Mouse (Mus musculus) brain, adult 2 months (tissue): ENCODE data around the gene Tbx1.

Source experiments
- DNase-seq: peaks from one replicate; pipeline ENCODE4 v3.0.0; 2011; ENCODE audit warnings: low read depth, low spot score

The Tbx1 gene

DNA sequence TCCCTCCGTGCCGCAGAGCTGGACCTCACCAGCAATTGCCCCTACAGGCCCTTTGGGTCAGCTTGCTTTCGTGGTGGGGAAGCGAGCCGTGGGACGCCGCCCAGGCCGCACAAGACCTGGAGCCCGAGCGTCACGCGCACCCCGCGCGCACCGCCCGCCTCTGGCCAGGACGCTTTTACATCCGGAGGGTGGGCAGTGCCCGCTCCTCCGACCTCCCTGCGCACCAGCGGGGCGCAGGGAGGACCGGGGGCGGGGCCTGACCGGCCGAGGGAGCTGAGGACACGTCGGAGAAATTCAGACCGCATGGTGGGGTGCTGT lies 1.8 kb downstream of the Tbx1 start:
- DNase-seq: no peak

DNA sequence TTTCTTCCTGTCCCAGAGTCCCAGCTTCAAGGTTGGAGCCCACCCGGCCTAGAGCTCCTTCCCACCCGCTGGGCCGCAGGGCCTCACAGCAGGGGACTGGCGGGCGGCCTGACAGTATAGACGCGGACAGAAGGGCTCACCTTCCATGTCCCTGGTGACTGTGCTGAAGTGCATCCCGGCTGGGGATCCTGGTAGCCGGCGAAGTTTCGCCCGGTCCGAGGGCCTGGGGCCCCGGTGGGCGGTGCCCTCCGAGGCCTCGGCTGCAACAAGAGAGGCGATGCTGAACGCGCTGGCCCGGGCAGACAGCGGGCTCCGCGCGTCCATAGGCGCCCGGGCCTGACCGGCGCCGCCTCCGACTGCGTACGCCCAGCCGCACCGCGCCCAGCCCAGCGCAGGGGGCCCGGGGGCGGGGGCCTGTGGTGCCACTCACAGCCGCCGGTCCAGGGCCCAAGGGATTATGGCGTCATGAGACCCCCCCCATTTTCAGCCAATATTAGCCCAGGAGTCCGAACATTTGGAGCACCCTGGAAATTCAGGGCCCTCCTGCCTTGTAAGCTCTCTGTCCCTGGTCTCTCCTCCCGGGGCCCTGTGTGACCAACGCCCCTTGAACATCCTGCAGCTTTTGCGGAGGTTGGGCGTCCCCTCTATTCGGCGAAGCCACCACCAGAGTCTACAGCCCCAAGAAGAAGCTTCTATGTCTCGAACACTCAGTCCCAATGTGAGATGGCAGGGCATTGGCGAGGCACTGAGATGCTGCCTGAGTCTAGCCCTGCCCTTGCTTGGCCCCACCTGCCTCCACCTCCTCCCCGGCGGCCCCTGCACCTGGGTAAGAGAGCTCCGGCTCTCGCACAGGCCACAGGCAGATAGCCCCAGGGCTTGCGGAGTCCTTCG lies 2.4 kb downstream of the Tbx1 start:
- no peak for DNase-seq

DNA sequence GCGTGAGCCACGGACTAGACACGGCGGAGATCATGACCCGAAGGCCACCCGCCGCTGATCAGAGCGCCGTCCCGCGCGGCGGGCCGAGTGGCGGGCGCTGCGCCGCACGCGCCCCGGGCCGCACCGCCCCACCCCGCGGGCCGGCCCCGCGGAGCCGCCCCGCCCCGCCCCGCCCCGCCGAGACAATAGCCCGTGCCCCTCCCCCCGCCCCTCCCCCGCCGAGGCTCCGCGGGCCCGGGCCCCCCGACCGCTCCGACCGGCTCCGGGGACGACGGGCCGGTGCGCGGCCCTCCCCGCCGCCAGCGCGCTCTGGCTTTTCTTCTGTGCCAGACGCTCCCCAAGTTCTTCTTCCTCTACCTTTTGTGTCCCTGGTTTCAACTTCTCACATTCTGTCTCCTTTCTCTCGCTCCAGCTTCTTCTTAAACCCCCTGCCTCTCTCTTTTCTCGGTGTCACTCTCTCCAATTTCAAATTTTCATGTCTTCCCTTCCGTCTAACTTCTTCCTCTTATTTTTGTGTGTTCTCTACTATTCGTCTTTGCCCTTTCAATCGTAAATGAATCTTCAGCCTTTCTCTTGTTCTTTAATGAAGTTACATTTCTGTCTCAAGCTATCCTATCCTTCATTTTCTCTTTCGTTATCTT lies 3.4 kb downstream of the Tbx1 start:
- no peak for DNase-seq

DNA sequence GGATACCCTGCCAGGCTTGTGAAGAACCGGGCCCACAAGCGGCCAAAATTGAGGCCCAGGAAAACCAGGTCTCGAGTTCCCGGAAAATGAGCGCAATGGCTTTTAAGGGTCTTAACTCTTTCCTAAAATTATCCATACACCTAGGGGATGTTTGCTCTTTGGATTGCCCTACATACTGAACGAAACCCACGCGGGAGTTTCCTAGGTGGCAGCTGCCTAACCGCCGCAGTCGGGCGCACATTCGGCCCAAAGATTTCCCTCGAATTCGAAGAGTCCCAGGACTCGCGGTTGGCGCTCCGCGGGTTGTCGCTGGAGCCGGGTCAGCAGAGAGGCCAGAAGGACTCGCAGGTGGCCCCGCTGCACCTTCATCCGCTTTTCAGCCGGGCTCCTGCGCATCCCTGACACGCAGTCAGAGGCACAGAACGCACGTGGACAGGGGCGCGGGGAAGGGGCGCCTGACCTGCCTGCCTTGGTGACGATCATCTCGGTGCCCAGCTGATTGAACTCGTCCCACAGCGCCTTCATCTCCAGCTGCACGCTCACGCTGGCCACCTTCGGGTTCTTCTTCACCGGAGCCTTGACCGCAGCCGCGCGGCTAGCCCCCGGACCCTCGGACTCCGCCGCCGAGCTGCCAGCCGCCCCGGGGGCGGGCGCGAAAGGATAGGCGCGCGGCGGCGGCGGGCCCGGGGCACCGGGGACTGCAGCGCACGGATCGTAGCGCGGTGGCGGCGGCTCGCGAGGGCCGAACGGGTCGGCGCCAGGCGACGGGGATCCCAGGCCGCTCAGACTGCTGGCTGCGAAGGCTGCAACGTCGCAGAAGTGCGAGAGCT lies 4.2 kb downstream of the Tbx1 start:
- no peak for DNase-seq

DNA sequence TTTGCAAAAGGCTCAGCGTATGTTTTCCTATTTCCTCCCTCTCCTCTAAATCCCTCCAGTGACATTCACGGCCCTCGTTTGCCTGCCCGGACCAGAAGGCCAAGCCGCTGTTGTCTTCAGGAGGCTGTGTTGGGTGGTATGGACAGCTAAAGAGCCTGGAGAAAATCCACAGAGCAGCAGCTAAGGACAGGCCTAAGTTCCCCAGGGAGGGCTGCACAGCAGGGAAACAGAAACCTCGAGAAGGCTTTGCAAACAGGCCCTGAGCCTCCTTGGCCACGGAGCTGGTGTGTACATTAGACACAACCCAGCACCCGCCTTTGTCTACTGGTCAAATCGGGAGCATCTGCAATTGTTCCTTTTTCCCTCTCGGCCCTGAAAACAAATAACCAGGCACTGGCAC lies 4.8 kb downstream of the Tbx1 start:
- DNase-seq: no peak

DNA sequence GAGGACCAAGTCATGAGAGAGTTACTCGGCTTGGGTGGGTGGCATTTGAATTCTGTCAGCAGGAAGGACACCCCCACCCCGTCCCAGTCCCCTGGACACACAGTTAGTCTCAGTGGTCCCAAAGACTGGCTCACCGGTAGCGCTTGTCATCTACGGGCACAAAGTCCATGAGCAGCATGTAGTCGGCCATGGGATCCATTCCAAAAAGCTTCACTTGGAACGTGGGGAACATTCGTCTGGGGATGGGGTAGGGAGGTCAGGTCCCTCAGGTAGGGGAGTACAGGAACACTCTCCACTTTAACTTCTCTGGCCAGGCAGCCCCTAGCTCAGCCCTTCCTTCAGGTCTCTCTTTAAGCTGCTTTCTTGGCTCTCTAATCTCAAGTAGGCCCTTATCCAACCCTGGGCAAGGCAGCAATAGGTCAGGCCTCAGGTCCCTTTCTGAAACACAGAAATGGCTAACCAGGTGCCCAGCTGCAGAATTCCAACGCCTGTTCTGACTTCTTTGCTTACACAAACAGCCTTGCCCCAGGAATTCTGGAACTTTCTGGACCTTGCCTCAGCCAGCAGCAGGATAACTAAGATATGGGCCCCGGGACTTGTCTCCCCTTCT lies 5.5 kb downstream of the Tbx1 start:
- no peak for DNase-seq

DNA sequence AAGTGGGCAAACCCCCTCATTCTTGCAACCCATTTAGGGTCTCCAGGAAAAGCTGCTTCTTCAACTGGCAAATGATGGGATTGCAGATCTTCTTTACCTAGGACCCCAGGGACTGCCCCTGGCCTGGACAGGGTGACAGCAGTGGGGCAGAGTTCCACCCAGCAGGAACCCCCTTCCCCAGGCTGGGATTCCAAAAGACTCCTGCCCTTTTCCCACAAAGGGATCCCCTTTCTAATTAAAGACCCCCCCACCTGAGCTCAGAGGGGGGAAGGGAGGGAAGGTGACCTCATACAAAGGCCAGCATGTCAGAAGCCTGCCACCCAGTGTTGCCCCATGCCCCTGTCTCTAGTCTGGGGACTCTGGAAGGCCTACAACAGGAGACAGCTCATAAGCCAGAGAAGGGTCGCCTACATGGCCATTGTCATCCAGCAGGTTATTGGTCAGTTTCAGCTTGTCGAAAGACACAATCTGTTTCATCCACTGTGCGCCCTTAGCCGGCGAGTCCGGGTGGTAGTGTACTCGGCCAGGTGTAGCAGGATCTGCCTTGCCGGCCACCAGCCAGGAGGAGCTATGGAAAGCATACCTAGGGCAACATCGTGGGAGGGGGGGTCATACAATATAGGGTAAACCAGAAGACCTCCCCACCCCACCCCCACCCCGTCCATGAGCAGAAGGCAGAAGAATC lies 6.7 kb downstream of the Tbx1 start:
- DNase-seq: no peak

DNA sequence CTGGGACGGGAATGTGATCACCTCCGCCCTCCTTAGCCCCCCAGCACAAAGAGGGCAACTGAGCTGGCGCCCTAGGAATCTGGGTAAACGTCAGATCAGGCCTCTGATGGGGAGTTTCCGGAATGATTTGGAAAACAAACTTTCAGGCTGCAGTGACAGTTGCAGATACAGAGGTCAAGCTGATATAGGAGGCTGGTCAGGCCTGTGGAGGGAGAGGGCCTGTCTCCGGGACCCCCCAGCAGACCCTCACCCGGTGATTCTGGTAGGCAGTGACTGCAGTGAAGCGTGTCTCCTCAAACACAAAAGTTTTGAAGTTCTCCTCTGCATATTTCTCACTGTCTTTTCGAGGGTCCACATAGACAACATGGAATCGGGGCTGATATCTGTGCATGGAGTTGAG lies 7.3 kb downstream of the Tbx1 start:
- no peak for DNase-seq

DNA sequence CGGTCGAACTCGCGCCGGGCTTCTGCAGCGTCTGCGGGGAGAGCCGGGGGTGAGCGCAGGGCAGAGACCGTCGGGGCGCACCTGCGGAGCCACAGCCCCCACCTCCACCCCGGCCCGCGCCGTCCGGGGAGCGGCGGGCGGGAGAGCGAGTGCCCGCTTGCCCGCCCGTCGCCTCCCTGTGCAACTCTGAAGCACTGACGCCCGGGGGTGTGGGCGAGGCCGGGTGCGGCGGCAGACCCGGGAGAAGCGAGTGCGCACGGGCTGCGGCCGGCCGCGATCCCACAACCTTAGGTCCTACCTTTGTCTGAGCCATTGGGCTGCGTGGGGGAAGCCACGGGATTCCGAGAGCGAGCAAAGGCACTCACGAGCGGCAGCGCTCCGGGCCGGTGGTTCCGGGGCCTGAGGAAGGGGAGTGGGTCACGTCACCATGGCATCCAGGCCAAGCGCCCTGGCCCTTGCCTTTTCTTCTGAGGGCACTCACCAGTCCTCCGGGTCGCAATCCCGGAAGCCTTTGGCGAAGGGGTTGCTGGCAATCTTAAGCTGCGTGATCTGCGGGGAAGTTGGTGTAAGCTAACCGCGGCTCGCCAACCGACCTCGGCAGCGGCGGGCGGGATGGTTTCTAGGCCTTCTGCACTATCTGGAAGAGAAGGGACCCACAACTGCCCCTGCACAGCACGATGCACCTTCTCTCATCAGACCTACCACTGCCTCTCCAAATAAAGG lies 7.9 kb downstream of the Tbx1 start:
- no peak for DNase-seq

DNA sequence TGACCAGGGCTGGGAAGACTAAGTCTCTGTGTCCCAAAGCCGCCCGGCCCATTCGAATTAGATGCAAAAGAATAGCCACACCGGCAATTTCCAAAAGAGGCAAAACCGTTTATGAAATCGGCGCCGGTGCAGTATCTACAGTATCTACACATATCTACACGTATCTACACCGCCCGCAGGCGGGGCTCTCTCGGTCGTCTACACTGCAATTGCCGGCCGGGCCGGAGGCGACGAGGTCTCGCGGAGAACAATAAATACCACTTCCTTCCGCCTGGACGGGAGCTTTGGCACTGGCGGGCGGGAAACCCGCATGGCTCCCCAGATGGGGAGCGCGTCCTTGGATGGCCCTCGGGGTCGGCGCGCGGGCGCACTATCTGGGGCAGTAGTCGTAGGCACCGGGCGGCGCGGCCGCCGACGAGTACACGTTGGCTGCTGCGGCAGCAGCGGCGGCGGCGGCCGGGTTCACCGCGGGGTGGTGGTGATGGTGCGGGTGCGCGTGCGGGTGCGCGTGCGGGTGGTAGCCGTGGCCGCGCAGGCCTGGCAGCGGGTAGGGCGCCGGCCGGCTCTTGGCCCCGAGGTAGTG lies 8.8 kb downstream of the Tbx1 start:
- DNase-seq: no peak

DNA sequence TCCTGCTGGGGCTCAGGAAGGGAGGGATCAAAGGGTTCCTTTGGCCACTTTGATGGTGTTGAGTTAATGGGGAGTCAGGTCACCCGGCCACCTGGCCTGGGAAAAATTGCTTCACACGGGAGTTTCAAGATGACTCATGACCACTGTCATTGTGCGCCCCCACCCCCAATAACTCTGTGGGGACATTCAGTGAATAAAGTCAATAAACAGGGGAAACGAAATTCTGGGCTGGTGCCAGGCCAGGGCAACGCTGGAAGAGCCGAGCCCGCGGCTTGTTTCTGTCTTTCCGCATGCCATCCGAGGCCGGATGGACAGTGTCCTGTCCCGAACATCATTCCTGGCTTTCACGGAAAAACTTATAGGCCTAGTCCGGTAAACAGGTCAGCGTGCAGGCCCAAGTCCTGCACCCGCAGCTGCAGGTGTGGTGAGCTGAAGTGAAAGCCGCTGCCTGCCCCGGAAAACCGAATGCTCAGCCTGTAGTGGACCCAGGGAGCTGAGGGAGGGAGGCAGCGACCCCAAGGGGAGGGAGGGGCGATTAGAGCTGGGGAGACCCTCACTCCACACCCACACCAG lies 9.3 kb downstream of the Tbx1 start:
- DNase-seq: no peak

DNA sequence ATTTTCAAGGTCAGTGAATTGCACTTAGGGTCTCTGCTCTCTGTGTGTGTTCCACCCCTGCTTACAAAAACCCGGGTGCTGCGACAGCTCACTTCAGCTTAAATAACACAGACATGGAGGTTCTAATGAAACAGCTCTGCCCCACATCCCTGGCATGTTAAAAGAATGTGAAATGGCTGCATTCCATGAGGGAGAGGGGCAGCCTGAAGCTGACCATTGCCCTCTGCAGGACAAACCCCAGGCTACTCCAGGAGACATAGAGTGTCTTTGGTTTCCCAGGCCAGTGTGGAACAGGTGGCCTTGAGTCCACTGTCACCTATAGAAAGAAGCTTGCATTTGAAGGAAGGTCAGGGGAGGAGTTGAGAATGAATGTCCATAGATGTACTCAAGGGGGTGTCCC lies 10.1 kb downstream of the Tbx1 start:
- DNase-seq: no peak

DNA sequence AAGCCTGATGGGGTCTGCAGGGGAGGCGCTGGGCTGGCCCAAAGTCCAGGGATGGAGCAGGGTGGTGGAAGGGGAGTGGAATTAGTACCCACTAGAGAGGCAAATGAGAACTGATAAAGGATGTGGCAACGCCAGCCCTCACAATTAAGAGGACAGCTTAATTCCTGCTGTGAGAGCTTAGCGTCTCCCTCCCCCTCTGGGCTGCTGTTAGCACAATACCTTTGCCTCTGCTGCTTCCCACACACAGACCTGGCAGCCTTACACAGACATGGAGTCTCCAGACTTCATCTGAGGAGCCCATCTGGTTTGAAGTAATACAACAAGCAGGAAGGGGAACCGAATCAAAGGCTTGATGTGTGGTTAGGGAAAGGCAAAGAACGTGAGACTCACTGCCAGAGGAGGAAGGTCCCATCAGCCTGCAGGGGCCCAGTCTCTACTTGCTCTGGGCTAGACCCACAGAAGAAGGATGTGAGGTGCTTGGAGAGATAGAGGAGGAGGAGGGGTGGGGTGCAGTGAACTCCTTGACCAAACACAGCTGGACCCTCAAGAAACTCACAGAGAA lies 12.8 kb downstream of the Tbx1 start:
- peak; percentile 27 for DNase-seq

DNA sequence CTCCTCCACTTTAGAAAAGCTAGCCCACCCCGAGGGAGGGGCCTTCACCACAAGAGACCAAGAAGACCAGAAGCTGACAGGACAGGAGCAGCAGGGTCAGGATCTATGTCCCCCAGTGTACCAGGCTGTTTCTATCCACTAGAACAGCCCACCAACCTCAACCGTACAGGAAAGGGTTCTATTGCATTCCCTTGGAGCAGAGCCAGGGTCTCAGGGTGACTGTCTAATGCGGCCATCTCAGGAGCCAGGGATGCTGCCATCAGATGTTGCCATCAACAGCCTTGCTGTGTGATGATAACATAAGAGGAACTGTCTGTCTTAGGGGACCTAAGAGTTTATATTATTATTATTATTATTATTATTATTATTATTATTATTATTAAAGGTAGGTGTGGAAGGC lies 13.4 kb downstream of the Tbx1 start:
- no peak for DNase-seq

DNA sequence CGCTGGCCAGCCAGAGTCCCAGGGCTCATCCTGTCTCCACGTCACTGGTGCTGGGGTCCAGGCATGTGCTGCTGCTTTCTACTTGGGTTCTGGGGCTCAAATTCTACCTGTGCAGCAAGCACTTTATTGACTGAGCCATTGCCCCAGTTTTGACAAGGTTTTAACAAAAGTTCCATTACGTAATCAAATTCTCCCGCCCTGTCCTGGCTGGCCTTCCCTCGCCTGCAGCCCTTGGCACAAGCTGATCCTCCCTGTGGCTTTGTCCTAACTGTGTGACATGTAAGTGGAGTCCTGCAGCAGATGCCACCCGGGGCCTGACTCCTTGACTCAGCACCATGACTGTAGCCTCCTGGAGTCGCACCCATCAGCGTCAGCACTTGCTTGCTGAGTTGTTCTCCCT lies 16.3 kb downstream of the Tbx1 start:
- no peak for DNase-seq

DNA sequence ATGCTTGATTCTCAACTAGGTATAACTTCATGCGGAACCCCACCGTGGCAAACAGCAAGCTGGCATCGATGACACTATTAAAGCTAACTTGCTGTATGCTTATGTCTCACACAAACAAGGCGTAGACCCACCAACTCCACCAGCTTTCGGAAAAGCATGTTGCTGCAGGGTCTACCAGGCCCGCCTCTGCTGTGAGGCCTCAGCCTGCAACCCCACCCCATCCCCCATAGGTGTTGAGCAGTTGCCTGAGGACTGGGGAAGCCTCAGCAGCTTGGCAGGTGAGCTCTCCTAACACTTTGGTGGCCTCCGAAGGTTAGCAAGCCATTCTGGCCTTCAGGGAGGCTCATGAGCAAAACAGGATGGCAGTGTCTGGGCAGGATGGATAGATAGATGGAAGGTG lies 21.9 kb downstream of the Tbx1 start:
- DNase-seq: no peak

DNA sequence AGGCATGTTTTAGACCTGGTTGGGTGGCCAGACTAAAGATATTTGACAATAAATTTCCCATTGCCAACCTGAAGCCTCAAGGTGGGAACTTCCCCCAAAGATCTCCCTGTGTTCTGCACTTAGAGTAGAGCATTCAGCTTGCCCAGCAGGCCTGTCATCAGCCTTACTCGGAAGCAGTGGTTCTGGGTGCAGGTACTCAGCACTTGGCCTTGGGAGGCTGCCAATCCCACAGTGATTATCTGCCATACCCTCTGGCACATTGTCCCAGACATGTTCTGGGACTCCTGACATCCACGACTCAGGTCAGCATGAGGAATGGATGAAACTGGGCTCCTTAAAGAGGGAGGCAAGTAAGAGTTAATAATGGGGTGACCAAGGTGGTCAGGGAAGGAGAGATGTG lies 26.0 kb downstream of the Tbx1 start:
- no peak for DNase-seq

DNA sequence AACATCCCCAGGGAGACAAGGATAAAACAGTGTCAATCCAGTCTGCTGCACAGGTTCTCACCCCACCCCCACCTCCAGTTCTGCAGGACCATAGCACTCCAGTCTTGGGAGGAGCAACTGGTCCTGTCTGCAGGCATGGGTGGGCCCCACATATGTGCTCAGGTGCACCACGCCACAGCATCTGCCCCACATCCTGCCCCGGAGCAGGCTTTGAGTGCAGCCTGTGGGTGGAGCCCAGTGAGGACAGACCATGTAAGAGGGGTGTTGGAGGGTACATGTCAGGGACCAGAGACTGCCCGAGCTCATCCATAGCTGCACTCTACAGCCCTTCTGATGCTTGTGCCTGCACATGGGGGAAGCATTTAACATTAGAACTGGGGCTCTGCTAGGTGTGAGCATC lies 34.0 kb downstream of the Tbx1 start:
- no peak for DNase-seq

DNA sequence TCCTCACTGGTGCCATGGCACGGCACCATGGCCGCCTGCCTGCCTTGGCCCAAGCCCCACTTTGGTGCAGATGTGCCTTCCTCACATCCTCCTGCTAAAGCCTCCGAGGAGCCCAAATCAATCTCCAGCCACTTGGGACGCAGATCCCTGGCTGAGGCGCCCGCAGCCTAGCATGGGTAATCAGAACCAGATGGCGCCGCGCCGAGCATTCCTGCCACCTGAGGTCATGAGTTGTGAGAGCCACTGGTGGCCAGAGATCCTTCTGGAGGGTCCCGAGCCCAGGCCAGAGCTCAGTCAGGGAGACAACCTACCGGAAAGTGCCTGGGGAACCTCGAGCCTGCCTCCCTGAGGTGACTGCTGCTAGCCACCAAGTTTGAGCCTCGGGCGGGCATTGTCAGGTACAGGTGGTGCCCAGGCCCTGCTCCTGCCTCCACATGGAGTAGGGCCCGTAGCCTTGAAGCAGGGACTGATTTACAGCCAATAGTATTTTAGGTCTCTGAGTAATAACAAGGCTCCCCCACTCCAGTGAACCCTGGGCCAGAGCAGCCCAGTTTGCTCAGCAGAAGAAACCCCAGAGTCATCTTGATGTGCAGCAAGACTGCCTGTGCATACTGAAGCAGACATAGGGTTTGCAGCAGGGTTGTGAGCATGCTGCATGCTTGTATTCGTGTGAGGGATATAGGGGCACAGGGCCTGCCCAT lies 35.1 kb downstream of the Tbx1 start:
- DNase-seq: no peak
